Mouse (Mus musculus) forebrain, embryonic 11.5 days (tissue): ENCODE results near the gene Itm2c. TPM values are rescaled to one million over a fixed set of nuclear protein-coding genes. Genes with fewer than 3 reads are reported as not detected.

Experiments used
- ATAC-seq: fragments of 200-750 bp; cut with Nextera tagmentation; replicated peaks from 2 replicates; pipeline ENCODE4 v1.8.0; 2017; ENCODE audit warnings: moderate TSS enrichment; ENCODE audit not compliant: low FRiP score
- DNase-seq: peaks from one replicate; pipeline ENCODE4 v3.0.0-alpha.2; 2017; ENCODE audit warnings: low spot score
- H3K27ac ChIP-seq: fragments of 300-500 bp; sonication (generic); 2 replicates; pipeline ENCODE4 v1.5.1; 2014; ENCODE audit warnings: low read depth, low read length
- H3K27me3 ChIP-seq: fragments of 300-500 bp; sonication (generic); 2 replicates; pipeline ENCODE4 v1.6.1; 2014; ENCODE audit warnings: mild to moderate bottlenecking, low read length, mixed read lengths; ENCODE audit not compliant: control insufficient read depth, insufficient read depth
- H3K36me3 ChIP-seq: fragments of 300-500 bp; sonication (generic); 2 replicates; pipeline ENCODE4 v1.6.1; 2014; ENCODE audit warnings: mild to moderate bottlenecking, low read length, moderate library complexity, mixed read lengths; ENCODE audit not compliant: control insufficient read depth, insufficient read depth
- H3K4me1 ChIP-seq: fragments of 300-500 bp; sonication (generic); replicated peaks from 2 replicates; pipeline ENCODE4 v1.6.1; 2014; ENCODE audit warnings: low read length, mixed read lengths; ENCODE audit not compliant: control insufficient read depth, insufficient read depth
- H3K4me2 ChIP-seq: fragments of 300-500 bp; sonication (generic); 2 replicates; pipeline ENCODE4 v1.6.1; 2014; ENCODE audit warnings: low read depth, mild to moderate bottlenecking, low read length, moderate library complexity, mixed read lengths; ENCODE audit not compliant: severe bottlenecking
- H3K4me3 ChIP-seq: fragments of 300-500 bp; sonication (generic); 2 replicates; pipeline ENCODE4 v1.5.1; 2014; ENCODE audit warnings: low read depth, low read length
- H3K9ac ChIP-seq: fragments of 300-500 bp; sonication (generic); 2 replicates; pipeline ENCODE4 v1.6.1; 2014; ENCODE audit warnings: low read length
- H3K9me3 ChIP-seq: fragments of 300-500 bp; sonication (generic); 2 replicates; pipeline ENCODE4 v1.6.1; 2016; ENCODE audit warnings: low read length, mixed read lengths; ENCODE audit not compliant: control insufficient read depth
- WGBS: fragments of 180-500 bp; shearing (Covaris S2); extraction: QIAGEN DNeasy Blood & Tissue Kit; methylation state at CpG from one replicate; pipeline ENCODE4 v1.1.7; 2014; 5-methylcytosine and 5-hydroxymethylcytosine counted together
- polyA plus RNA-seq: library from polyadenylated mRNA; unstranded; fragments of >200 nt; fragmentation: Nextera tagmentation; extraction: Ambion mirVana; gene quantifications from 2 replicates; pipeline ENCODE4 v1.2.1, GENCODE M21; 2014

The Itm2c gene
- 65.3 and 74.7 TPM in 2 replicates for polyA plus RNA-seq

- H3K27ac ChIP-seq, result peak within 1 kb of the TSS; percentile 77
- H3K4me1 ChIP-seq, result peaks cover 27% of the 10 kb centered on the region
- ATAC-seq (peak; percentile 89), DNase-seq (peak; percentile 93)
- peak within 1 kb of the TSS; percentile 83 for H3K4me2 ChIP-seq
- 1% methylated on average over 35 of the region's 35 CpGs for WGBS
- H3K36me3 ChIP-seq, result no peaks in the 10 kb centered on the region
- H3K4me3 ChIP-seq, result peak within 1 kb of the TSS; percentile 84
- H3K9ac ChIP-seq, result peak within 1 kb of the TSS; percentile 83
- no peaks in the 10 kb centered on the region for H3K27me3 ChIP-seq
- H3K9me3 ChIP-seq, result no peaks in the 10 kb centered on the region
Observed at GRCm38 (mm10) chr1:85894231-85894747, at the start of gene Itm2c. Gene Itm2c, plus strand, starts transcription at chr1:85894281.

GRCm38 (mm10) chr1:85844981-85845380 is 49.1 kb upstream of the Itm2c start:
- Histone ChIP-seq H3K9ac (no peak overlapping the region), H3K27me3 (no peaks in the 10 kb centered on the region), H3K4me2 (no peak overlapping the region), H3K4me3 (no peak overlapping the region), H3K4me1 (no peaks in the 10 kb centered on the region), H3K9me3 (no peaks in the 10 kb centered on the region), H3K36me3 (peaks cover 7% of the 10 kb centered on the region; the same call in 1 of the 2 replicates), H3K27ac (no peak overlapping the region)
- DNase-seq, result no peak
- 89% methylated on average over 6 of the region's 6 CpGs for WGBS
- no peak for ATAC-seq

- DNase-seq (no peak), ATAC-seq (no peak)
- H3K4me3 ChIP-seq, result no peak overlapping the region
- 79% methylated on average over 3 of the region's 3 CpGs for WGBS
- no peaks in the 10 kb centered on the region for H3K27me3 ChIP-seq
- no peaks in the 10 kb centered on the region for H3K9me3 ChIP-seq
- no peak overlapping the region for H3K9ac ChIP-seq
- peaks cover 7% of the 10 kb centered on the region; the same call in 1 of the 2 replicates for H3K36me3 ChIP-seq
- no peak overlapping the region for H3K27ac ChIP-seq
- no peaks in the 10 kb centered on the region for H3K4me1 ChIP-seq
- no peak overlapping the region for H3K4me2 ChIP-seq
Observed at GRCm38 (mm10) chr1:85845476-85845875, 48.6 kb upstream of the Itm2c start.

- DNase-seq (no peak), ATAC-seq (no peak)
- WGBS, result 91% methylated on average over 14 of the region's 14 CpGs
- no peak overlapping the region for H3K4me2 ChIP-seq
- peaks cover 7% of the 10 kb centered on the region; the same call in 1 of the 2 replicates for H3K36me3 ChIP-seq
- no peaks in the 10 kb centered on the region for H3K4me1 ChIP-seq
- no peak overlapping the region for H3K9ac ChIP-seq
- no peak overlapping the region for H3K4me3 ChIP-seq
- H3K9me3 ChIP-seq, result no peaks in the 10 kb centered on the region
- no peaks in the 10 kb centered on the region for H3K27me3 ChIP-seq
- no peak overlapping the region for H3K27ac ChIP-seq
Observed at GRCm38 (mm10) chr1:85849016-85849415, 45.1 kb upstream of the Itm2c start.

- 93% methylated on average over 5 of the region's 5 CpGs for WGBS
- Histone ChIP-seq H3K27ac (no peak overlapping the region), H3K9ac (no peak overlapping the region), H3K36me3 (peaks cover 7% of the 10 kb centered on the region; the same call in 1 of the 2 replicates), H3K4me3 (no peak overlapping the region), H3K4me2 (no peak overlapping the region), H3K9me3 (no peaks in the 10 kb centered on the region), H3K4me1 (no peaks in the 10 kb centered on the region), H3K27me3 (no peaks in the 10 kb centered on the region)
- DNase-seq (no peak), ATAC-seq (no peak)
Observed at GRCm38 (mm10) chr1:85850851-85851250, 43.2 kb upstream of the Itm2c start.

GRCm38 (mm10) chr1:85852996-85853689 is 40.9 kb upstream of the Itm2c start:
- Histone ChIP-seq H3K4me2 (no peak overlapping the region), H3K4me1 (no peaks in the 10 kb centered on the region), H3K4me3 (no peak overlapping the region), H3K9ac (no peak overlapping the region), H3K27me3 (no peaks in the 10 kb centered on the region), H3K27ac (no peak overlapping the region), H3K9me3 (no peaks in the 10 kb centered on the region), H3K36me3 (peaks cover 7% of the 10 kb centered on the region; the same call in 1 of the 2 replicates)
- DNase-seq, result peak; percentile 69
- 81% methylated on average over 2 of the region's 2 CpGs for WGBS
- peak; percentile 69 for ATAC-seq

- H3K27ac ChIP-seq, result no peak overlapping the region
- ATAC-seq, result 0 out of 2 replicates have a peak, but pooled peaks have one; percentile 32
- no peak overlapping the region for H3K4me2 ChIP-seq
- no peaks in the 10 kb centered on the region for H3K27me3 ChIP-seq
- H3K36me3 ChIP-seq, result peaks cover 6% of the 10 kb centered on the region; the same call in 1 of the 2 replicates
- whole genome bisulfite sequencing, result 87% methylated on average over 2 of the region's 2 CpGs
- H3K4me1 ChIP-seq, result no peaks in the 10 kb centered on the region
- H3K9me3 ChIP-seq, result no peaks in the 10 kb centered on the region
- no peak for DNase-seq
- H3K4me3 ChIP-seq, result no peak overlapping the region
- H3K9ac ChIP-seq, result no peak overlapping the region
Observed at GRCm38 (mm10) chr1:85853865-85854264, 40.2 kb upstream of the Itm2c start.

- DNase-seq (no peak), ATAC-seq (no peak)
- WGBS, result 84% methylated on average over 2 of the region's 2 CpGs
- Histone ChIP-seq H3K27ac (no peak overlapping the region), H3K9ac (no peak overlapping the region), H3K27me3 (no peaks in the 10 kb centered on the region), H3K4me3 (no peak overlapping the region), H3K4me2 (no peak overlapping the region), H3K9me3 (no peaks in the 10 kb centered on the region), H3K36me3 (peaks cover under 1% of the 10 kb centered on the region; the same call in 1 of the 2 replicates), H3K4me1 (no peaks in the 10 kb centered on the region)
Observed at GRCm38 (mm10) chr1:85854475-85854874, 39.6 kb upstream of the Itm2c start.
